Mouse (Mus musculus) ES-CJ7 (cell line): ENCODE results near the gene Susd1.

ENCODE experiments used
- DNase-seq: peaks from one replicate; pipeline ENCODE4 v3.0.0; 2011; ENCODE audit warnings: low read depth, low spot score

Susd1 gene

GRCm38 (mm10) chr4:59340714-59341113 lies 97.7 kb downstream of the Susd1 start:
- peak; percentile 73 for DNase-seq

DNA sequence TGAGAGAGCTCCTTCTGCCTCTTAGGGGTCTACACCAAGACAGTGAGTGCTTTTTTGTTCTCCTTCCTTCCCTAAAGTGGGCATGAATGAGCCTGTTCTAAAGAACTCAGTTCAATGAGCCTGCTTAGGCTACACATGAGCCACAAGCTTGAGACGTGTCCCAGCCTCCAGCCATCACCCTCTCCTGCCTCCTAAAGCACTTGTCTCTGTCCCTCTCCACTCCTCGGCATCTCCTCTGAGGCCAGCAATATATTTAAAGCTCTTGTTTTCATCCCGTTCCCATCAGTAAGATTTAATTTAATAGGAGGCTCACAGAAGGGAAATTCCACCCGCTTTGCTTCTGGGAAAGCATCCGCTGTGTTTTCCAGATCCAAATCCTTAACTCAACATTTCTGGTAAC lies 98.4 kb downstream of the Susd1 start:
- DNase-seq, result no peak

- DNase-seq, result no peak
These were observed 99.4 kb downstream of the Susd1 start for GRCm38 (mm10) chr4:59338896-59339535.

- no peak for DNase-seq
These were observed 100.9 kb downstream of the Susd1 start for GRCm38 (mm10) chr4:59337533-59337885.

- DNase-seq, result no peak
These were observed 101.4 kb downstream of the Susd1 start for GRCm38 (mm10) chr4:59336846-59337532.

GRCm38 (mm10) chr4:59336439-59336809 lies 102.0 kb downstream of the Susd1 start:
- DNase-seq, result no peak

GRCm38 (mm10) chr4:59335616-59336438 lies 102.6 kb downstream of the Susd1 start:
- DNase-seq, result no peak

DNA sequence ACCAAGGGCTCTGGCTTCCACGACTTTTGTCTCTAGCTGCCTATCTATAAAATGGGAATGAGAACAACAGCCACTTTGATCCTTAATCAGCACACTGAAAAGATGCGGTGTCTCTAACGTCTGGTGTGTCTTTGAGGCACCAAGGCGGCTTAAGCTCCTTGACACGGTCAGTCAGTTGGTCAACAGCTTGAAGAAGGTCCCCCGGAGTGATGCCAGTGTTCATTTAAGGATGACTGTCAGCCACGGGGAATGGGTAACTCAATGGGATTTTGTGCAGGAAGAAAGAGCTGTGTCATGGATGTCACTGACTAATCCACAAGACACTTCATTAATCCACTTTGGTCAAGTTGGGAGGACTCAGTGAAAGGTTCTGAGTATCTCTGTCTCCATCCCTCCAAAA lies 103.3 kb downstream of the Susd1 start:
- DNase-seq, result no peak

- DNase-seq, result no peak
These were observed 104.2 kb downstream of the Susd1 start for GRCm38 (mm10) chr4:59334236-59334635.

GRCm38 (mm10) chr4:59333424-59333895 lies 105.0 kb downstream of the Susd1 start:
- DNase-seq, result no peak

GRCm38 (mm10) chr4:59332691-59333423 lies 105.6 kb downstream of the Susd1 start:
- DNase-seq, result no peak

- no peak for DNase-seq
These were observed 106.3 kb downstream of the Susd1 start for GRCm38 (mm10) chr4:59332089-59332488.

DNA sequence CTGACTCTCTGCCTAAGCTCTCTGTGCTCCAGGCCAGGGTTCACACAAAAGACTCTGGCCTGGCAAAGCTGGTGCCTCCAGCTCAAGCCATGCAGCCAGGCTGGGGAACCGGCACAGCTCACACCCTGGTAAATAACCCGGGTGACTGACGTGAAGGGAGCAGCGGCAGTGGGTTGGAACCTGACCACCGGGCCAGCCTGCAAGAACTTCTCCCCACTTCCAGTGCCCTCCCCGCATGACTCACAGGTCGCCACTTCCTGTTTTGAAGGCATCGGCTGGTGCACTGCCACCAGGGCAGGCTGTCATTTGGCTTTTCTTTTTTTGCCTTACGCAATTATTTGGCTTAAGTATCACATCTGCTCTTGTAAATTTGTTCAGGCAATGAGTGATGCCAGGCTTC lies 106.8 kb downstream of the Susd1 start:
- DNase-seq, result no peak

DNA sequence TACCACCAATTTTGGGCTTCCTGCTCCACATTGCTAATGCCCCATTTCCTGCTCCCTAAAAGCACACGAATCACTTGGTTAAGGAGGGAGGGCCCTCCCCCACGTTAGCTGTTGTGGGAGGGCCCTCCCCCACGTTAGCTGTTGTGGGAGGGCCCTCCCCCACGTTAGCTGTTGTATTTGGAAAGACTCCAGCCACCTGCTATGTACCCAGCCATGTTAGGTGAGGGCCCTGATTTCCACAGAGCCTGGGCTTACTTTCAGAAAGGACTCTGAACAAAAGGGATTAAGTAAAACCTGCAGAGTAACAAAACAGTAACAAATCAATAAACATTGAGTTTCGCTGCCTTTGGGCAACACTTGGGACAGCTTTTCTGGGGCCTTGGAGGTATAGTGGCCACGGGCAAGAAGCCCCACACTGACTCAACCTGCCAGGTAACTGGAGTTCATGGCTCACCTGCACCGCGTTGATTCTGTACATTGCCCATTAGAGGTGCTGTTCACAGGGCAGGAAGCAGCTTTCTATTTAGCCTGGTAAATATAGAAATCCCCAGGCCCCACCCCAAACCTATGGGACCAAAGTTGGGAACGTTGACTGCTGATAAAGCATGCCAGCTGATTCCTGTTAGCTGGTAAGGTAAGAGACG lies 107.3 kb downstream of the Susd1 start:
- no peak for DNase-seq

DNA sequence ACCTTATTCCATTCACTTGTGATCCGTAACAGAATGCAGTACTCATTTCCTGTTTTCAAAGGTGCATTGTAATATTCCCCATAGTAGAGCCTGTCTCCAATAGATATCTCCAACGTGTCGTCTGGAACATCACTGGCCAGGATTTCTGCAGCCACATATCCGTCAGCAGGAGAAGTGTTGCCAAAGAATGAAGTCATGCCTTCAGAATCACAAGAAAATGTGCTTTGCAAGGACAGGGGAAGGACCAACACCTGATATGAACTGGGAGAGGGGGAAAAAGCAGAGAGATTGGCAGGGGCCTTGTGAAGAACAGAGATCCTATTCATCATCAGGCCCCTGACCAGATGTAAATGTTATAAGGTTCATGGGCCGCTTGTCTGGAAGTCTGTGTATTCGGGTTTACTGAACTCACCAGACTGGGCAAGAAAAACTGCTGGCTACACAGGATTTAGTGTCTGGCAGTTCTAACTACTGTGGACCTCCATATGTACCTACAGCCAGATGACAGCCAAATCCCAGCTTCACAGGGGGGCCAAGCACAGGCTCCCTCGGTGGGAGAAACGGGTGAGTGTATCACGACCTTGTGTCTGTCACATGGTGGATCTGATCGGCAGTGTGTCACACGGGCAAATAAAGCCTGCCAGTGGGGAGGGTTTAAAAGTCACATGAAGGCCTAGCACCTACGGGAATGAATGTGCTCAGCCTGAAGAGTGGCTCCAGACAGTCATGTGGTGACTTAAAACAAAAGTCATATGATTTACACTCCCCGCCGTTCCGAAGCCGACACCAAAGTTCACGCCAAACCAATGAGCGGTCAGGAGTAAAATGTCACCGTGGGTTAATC lies 108.8 kb downstream of the Susd1 start:
- no peak for DNase-seq

GRCm38 (mm10) chr4:59328821-59329220 lies 109.6 kb downstream of the Susd1 start:
- no peak for DNase-seq

DNA sequence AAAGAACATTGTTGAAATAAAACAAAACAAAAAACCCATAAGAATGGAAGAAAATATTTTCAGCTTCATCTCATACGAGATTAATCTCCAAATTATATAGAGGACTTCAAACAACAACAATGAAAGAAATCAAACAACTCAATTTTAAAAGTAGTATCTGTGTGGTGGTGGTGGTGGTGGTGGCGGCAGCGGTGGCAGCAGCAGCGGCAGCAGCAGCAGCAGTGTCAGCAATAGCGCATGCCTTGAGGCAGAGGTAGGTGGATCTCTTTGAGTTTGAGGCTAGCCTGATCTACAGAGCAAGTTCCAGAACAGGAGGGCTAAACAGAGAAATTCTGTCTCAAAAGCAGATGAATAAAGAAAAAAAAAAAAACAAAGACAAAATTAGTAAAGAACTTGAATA lies 110.4 kb downstream of the Susd1 start:
- no peak for DNase-seq

DNA sequence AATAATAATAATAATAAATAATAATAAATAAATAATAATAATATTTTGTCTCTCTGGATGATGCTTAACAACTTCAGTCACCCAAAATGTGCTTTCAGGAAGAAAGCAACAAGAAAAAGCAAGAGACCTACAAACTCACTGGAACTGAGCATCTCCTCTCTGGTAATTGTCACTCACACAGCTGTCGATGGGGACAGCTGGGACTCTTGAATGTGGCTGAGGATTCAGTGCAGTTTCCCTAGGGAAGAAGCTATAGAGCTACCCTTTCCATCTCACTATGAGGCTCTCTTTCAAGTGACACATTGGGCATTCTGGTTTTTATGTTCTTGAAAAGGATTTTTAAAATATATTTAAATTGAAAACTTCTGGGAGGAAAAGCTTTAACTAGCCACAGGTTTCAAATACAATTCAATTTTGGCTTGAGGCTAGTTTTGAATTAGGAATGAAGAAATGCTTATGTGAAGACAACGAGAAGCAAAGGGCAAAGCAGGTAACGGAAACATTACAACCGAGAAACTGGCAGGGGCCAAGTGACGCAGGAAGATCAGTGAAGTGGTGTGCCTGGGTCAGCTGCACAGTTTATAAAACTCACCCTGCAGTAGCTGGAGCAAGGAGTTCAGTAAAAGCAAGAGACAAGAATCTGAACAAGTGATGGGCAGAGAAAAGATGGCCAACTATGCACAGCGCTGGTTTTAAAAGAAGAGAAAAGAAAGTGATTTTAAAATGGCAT lies 112.2 kb downstream of the Susd1 start:
- no peak for DNase-seq

DNA sequence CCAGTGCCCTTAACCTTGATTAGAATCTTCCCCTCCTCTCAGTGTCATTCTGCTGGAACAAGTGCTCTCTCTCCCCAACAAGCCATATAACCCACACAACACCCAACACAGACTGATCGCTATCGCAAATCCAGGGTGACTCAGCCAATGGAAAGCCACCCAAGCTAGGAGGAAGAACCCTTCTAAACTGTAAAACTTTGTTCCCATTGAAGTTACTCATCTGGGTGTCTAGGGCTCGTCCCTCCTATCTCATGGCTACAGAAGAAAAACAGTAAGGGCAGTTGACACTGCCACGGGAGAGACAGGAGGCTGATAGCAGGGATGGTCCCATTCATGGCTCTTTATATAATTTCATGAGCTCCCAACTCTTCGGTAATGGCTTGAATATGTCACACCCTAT lies 114.1 kb downstream of the Susd1 start:
- no peak for DNase-seq

DNA sequence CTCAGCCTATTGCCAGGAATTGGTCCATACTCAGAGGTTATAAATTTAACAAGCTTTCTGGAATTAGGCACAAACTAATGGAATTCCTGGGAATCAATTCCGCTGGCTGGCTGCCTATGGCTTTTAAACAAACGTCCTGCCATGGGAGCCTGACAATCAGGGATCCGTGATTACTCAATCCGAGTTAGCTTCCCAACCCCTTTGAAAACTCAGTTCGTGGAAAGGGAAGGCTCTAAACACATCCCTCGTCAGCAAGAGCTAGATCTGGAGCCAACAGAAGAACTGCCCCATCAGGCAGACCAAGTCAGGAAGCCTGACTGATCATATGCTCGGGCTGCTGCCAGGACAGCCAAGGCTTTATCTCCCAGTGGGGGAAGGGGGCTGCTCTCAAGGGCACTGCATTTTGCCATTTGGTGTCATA lies 115.2 kb downstream of the Susd1 start:
- no peak for DNase-seq
